Mouse (Mus musculus) liver, adult 2 months (tissue): ENCODE results near the gene Taar2.

Source experiments
- CTCF ChIP-seq: fragments of 200-500 bp; IDR thresholded peaks from 2 replicates; pipeline ENCODE4 v1.5.1; 2011; ENCODE audit warnings: low read depth, low read length, control low read depth
- POLR2A ChIP-seq: fragments of 200-500 bp; IDR thresholded peaks from 2 replicates; pipeline ENCODE4 v1.6.1; 2011; ENCODE audit warnings: low read length, control low read depth; ENCODE audit not compliant: insufficient read depth; ENCODE audit errors: extremely low read depth

GRCm38 (mm10) chr10:23970656-23971165, 32.3 kb downstream of the Taar2 start, which contains the start of gene Taar5:
- no peak for TF ChIP-seq CTCF
- no peak for TF ChIP-seq POLR2A
